Mouse (Mus musculus): ENCODE measurements around the gene Spock1.
"Not testable (repeated sequence)": the region's sequence is repeated elsewhere in the genome, so short reads cannot be mapped to it uniquely, and the experiment has no call there.

Spock1 gene

GRCm38 (mm10) chr13:57494838-57495237 lies 413.3 kb downstream of the Spock1 start:
- TF ChIP-seq CTCF (conservative IDR thresholded peaks at IDR 0.05; ENCODE audit: low read length) (no peak), NANOG (IDR thresholded peaks at IDR 0.05; ENCODE audit: borderline replicate concordance, low read length) (peak; percentile 65; the same call in 1 of the 2 replicates), POU5F1 (IDR thresholded peaks at IDR 0.05; ENCODE audit: borderline replicate concordance, low read length) (peak; percentile 77; the same call in 1 of the 2 replicates)
- Histone ChIP-seq H3K4me3 (replicated peaks; ENCODE audit: low read length) (no peak overlapping the region), H3K27me3 (ENCODE audit: insufficient read depth, low read length) (peaks cover 10% of the 10 kb centered on the region; the same call in 1 of the 2 replicates), H3K9me3 (ENCODE audit: low read length) (no peaks in the 10 kb centered on the region), H3K36me3 (ENCODE audit: insufficient read depth, low read length) (no peaks in the 10 kb centered on the region), H3K4me1 (replicated peaks; ENCODE audit: low read depth, low read length) (peaks cover 14% of the 10 kb centered on the region)

- no peak overlapping the region for H3K4me3 ChIP-seq (replicated peaks; ENCODE audit: low read length)
- no peaks in the 10 kb centered on the region for H3K9me3 ChIP-seq (ENCODE audit: low read length)
- no peaks in the 10 kb centered on the region for H3K36me3 ChIP-seq (ENCODE audit: insufficient read depth, low read length)
- no peak for TF ChIP-seq CTCF (conservative IDR thresholded peaks at IDR 0.05; ENCODE audit: low read length)
- TF ChIP-seq POU5F1 (IDR thresholded peaks at IDR 0.05; ENCODE audit: borderline replicate concordance, low read length), result no peak
- no peak for TF ChIP-seq NANOG (IDR thresholded peaks at IDR 0.05; ENCODE audit: borderline replicate concordance, low read length)
- H3K27me3 ChIP-seq (ENCODE audit: insufficient read depth, low read length), result peaks cover 15% of the 10 kb centered on the region
- no peaks in the 10 kb centered on the region for H3K4me1 ChIP-seq (replicated peaks; ENCODE audit: low read depth, low read length)
Observed at GRCm38 (mm10) chr13:57488926-57489325, 419.2 kb downstream of the Spock1 start.

GRCm38 (mm10) chr13:57484426-57485168 lies 423.5 kb downstream of the Spock1 start:
- H3K4me1 ChIP-seq (replicated peaks; ENCODE audit: low read depth, low read length), result no peaks in the 10 kb centered on the region

GRCm38 (mm10) chr13:57476700-57477099 lies 431.4 kb downstream of the Spock1 start:
- Histone ChIP-seq H3K4me1 (replicated peaks; ENCODE audit: low read depth, low read length) (no peaks in the 10 kb centered on the region), H3K27me3 (ENCODE audit: insufficient read depth, low read length) (no peaks in the 10 kb centered on the region), H3K4me3 (replicated peaks; ENCODE audit: low read length) (no peak overlapping the region), H3K36me3 (ENCODE audit: insufficient read depth, low read length) (no peaks in the 10 kb centered on the region), H3K9me3 (ENCODE audit: low read length) (no peaks in the 10 kb centered on the region)
- TF ChIP-seq CTCF (conservative IDR thresholded peaks at IDR 0.05; ENCODE audit: low read length), result peak; percentile 59
- TF ChIP-seq POU5F1 (IDR thresholded peaks at IDR 0.05; ENCODE audit: borderline replicate concordance, low read length), result no peak

More at GRCm38 (mm10) chr13:57484426-57485168, 423.5 kb downstream of the Spock1 start:
- no peaks in the 10 kb centered on the region for H3K9me3 ChIP-seq (ENCODE audit: low read length)
- TF ChIP-seq POU5F1 (IDR thresholded peaks at IDR 0.05; ENCODE audit: borderline replicate concordance, low read length) (no peak), CTCF (conservative IDR thresholded peaks at IDR 0.05; ENCODE audit: low read length) (no peak), NANOG (IDR thresholded peaks at IDR 0.05; ENCODE audit: borderline replicate concordance, low read length) (no peak)
- no peak overlapping the region for H3K4me3 ChIP-seq (replicated peaks; ENCODE audit: low read length)
- peaks cover 12% of the 10 kb centered on the region for H3K27me3 ChIP-seq (ENCODE audit: insufficient read depth, low read length)
- H3K36me3 ChIP-seq (ENCODE audit: insufficient read depth, low read length), result no peaks in the 10 kb centered on the region

GRCm38 (mm10) chr13:57474068-57474467 lies 434.1 kb downstream of the Spock1 start:
- Histone ChIP-seq H3K9me3 (ENCODE audit: low read length) (no peaks in the 10 kb centered on the region), H3K36me3 (ENCODE audit: insufficient read depth, low read length) (no peaks in the 10 kb centered on the region), H3K4me1 (replicated peaks; ENCODE audit: low read depth, low read length) (no peaks in the 10 kb centered on the region), H3K27me3 (ENCODE audit: insufficient read depth, low read length) (no peaks in the 10 kb centered on the region), H3K4me3 (replicated peaks; ENCODE audit: low read length) (no peak overlapping the region)
- TF ChIP-seq CTCF (conservative IDR thresholded peaks at IDR 0.05; ENCODE audit: low read length) (no peak), NANOG (IDR thresholded peaks at IDR 0.05; ENCODE audit: borderline replicate concordance, low read length) (no peak), POU5F1 (IDR thresholded peaks at IDR 0.05; ENCODE audit: borderline replicate concordance, low read length) (no peak)

GRCm38 (mm10) chr13:57470922-57471321 lies 437.2 kb downstream of the Spock1 start:
- H3K9me3 ChIP-seq (ENCODE audit: low read length); H3K36me3 ChIP-seq (ENCODE audit: insufficient read depth, low read length); H3K4me1 ChIP-seq (replicated peaks; ENCODE audit: low read depth, low read length); H3K27me3 ChIP-seq (ENCODE audit: insufficient read depth, low read length); H3K4me3 ChIP-seq (replicated peaks; ENCODE audit: low read length): not testable (repeated sequence)

- H3K36me3 ChIP-seq (ENCODE audit: insufficient read depth, low read length), result no peaks in the 10 kb centered on the region
- no peaks in the 10 kb centered on the region for H3K4me1 ChIP-seq (replicated peaks; ENCODE audit: low read depth, low read length)
- no peak for TF ChIP-seq NANOG (IDR thresholded peaks at IDR 0.05; ENCODE audit: borderline replicate concordance, low read length)
- no peak for TF ChIP-seq POU5F1 (IDR thresholded peaks at IDR 0.05; ENCODE audit: borderline replicate concordance, low read length)
- TF ChIP-seq CTCF (conservative IDR thresholded peaks at IDR 0.05; ENCODE audit: low read length), result no peak
Observed at GRCm38 (mm10) chr13:57459978-57460377, 448.2 kb downstream of the Spock1 start.

GRCm38 (mm10) chr13:57450189-57450821 lies 457.8 kb downstream of the Spock1 start:
- TF ChIP-seq NANOG (IDR thresholded peaks at IDR 0.05; ENCODE audit: borderline replicate concordance, low read length) (no peak), CTCF (conservative IDR thresholded peaks at IDR 0.05; ENCODE audit: low read length) (no peak), POU5F1 (IDR thresholded peaks at IDR 0.05; ENCODE audit: borderline replicate concordance, low read length) (no peak)
- Histone ChIP-seq H3K27me3 (ENCODE audit: insufficient read depth, low read length) (peaks cover 4% of the 10 kb centered on the region; the same call in 1 of the 2 replicates), H3K4me1 (replicated peaks; ENCODE audit: low read depth, low read length) (no peaks in the 10 kb centered on the region), H3K4me3 (replicated peaks; ENCODE audit: low read length) (no peak overlapping the region), H3K9me3 (ENCODE audit: low read length) (peaks cover 12% of the 10 kb centered on the region), H3K36me3 (ENCODE audit: insufficient read depth, low read length) (no peaks in the 10 kb centered on the region)

More at GRCm38 (mm10) chr13:57459978-57460377, 448.2 kb downstream of the Spock1 start:
- H3K27me3 ChIP-seq (ENCODE audit: insufficient read depth, low read length), result peaks cover 4% of the 10 kb centered on the region; the same call in 1 of the 2 replicates
- H3K9me3 ChIP-seq (ENCODE audit: low read length), result peaks cover 4% of the 10 kb centered on the region; the same call in 1 of the 2 replicates
- no peak overlapping the region for H3K4me3 ChIP-seq (replicated peaks; ENCODE audit: low read length)
